Mouse (Mus musculus) heart, adult 9 months (tissue): ENCODE measurements around the gene Patj.
"Not testable (repeated sequence)": the region's sequence is repeated elsewhere in the genome, so short reads cannot be mapped to it uniquely, and the experiment has no call there.

ENCODE experiments used
- DNase-seq, 2 experiments: peaks; one replicate each; pipeline ENCODE4 v3.0.0; 2022; ENCODE audit warnings: low spot score in 2 of 2

Patj gene

GRCm38 (mm10) chr4:98395690-98396437 is at the start of gene Patj:
Patj (plus strand) TSS chr4:98395785.
- peak; percentile 21 to 36 for DNase-seq

DNA sequence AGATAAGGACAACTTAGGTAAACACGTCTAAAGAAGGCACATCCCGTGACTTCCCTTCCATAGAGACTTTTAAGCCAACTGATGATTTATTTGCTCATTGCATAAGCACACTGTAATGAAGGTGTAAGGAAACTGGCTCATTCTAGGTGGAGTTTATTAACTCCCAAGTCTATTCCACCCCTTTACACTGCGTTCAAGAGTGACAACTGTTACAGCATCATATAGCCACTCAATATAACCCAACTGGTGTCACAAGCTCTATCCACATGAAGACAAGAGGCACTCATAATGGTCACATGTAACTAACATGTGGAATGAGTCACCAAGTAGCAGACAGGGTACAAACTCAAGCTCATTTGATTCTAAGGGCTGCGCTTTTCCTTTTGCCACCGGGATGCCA is 47.0 kb upstream of the Patj start:
- DNase-seq = no peak

DNA sequence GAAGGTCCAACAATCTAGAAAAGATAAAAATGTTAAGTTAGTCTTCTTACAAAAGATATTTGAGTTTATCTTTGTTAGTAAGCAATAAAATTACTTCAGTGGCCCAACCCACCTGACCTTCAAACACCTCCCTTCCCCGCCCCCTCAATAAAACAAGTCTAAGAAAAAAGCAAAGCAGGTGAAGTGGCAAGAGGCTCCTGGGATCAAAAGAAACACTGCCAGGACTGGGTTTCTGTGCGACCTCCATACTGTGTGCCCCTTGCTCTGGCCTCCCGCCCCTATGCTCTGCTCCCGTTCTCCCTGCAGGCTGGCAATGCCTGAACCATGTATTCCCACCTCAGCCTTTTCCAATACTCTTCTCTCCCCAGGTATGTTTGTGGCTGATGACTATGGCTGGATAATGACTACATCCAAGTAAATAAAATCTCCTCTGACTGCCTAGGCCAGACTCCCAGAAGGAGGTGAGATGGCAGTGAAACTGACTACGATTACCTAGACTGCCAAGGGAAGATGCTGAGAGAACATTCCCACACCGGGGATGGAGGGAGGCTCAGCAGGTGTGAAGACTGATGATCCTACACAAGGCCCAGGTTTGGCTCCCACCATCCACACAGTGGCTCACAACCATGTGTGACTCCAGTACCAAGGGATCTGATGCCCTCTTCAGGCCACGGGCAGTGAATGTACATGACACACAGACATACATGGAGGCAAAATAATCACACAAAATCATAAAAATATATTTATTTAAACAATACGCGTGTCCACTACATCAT is 37.4 kb upstream of the Patj start:
- no peak for DNase-seq

DNA sequence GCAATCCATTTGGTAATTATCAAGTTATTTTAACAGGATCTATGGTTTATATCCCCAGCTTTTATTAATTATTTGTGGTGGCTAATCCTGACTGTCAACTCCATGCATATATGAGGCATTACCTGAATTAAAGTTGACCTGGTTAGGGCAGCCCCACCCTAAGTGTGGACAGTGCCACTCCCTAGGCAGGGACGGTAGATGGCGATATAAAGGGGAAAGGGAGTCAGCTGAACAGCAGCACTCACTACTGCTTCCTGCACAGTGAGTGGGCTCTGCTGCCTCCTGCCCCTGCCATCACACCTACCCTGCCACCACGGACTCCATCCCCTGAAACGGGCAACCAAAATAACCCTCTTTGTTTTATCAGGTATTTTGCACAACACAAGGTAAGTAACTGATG is 20.2 kb upstream of the Patj start:
- DNase-seq = no peak

- DNase-seq = no peak
These were observed 18.6 kb upstream of the Patj start for GRCm38 (mm10) chr4:98376943-98377342.

DNA sequence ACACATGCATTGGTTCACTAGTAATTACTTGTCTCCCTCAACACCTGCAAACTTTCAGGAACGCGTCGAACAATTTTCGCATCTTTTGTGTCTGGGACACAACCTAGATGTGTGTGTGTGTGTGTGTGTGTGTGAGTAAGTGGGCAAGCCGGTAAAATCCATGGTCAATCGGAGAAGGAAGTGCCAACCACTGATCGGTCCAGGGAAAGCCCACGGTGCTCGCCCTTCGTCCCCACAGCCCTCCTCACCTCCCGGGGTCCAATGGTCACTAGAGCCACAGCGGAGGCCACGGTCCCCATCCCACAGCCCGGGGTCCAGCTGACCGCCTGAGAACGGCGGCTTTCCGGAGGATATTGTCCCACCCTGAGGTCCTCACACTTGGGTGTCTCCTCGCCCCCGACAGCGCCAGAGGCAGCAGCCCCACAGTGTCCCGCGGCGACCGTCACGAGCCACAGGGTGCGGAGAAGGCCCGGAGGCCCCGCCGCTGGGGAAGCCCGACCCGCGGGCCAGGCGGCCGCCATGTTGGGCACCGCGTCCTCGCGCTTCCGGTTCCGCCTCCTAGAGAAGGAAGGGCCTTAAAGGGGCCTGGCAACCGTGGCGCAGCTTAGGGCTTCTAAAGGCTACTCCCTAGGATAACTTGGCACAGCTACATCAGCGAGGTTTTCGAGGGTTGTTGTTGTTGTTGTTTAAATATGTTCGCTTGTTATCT is 12.7 kb upstream of the Patj start, which contains the start of gene Tm2d1:
Tm2d1 (minus strand) TSS at position 591 of the 709 bp plus-strand sequence.
- peak; percentile 83 to 84 for DNase-seq

DNA sequence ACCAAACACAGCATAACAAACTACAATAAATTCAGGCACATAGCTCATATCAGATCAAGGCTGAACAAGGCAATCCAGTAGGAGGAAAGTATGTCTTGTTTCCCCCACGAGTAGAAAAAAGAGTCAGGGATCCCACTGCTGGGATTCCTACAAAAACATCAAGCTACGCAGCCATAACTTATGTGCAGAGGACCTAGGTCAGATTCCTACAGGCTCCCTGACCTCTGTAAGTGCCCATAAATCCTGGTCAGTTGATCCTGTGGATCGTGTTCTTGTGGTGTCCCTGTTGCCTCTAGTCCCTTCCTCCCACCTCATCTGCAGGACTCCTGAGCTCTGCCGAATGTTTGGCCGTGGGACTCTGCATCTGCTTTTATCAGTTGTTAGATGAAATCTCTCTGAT is 10.5 kb upstream of the Patj start:
- DNase-seq = no peak

- peak in 1 of 2 experiments; percentile 2 for DNase-seq
These were observed 267 bp upstream of the Patj start for GRCm38 (mm10) chr4:98395346-98395689.

DNA sequence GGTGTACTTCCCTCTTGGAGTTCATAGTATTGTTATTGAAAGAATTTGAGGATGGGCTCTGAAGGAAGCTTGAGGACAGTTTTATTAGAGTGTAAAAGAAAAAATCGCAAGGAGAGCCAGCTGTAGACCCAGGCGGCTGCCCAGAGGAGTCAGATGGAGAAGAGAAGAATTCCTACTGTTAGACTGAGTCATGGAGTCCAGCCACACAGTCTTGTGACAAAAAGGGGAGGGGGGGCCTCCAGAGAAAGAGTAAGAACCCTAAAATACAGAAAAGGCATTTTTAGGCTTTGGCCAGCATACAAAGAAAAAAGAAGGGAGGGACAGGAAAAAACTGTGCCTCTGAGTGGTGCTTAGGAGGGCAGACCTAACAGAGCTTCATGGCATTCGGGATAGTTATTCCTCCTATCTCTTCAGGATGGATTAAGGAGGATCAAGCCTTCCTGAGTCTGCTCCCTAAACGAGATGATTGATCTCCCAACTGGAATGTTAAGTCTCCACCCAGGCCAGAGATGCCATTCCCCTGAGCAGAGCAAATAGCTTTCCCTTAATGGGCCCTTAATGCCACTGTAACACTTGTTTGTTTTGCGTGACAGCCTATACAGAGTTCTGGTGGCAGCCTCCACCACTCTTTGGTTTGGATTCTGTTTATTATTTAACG is 5.5 kb downstream of the Patj start:
- DNase-seq = no peak

DNA sequence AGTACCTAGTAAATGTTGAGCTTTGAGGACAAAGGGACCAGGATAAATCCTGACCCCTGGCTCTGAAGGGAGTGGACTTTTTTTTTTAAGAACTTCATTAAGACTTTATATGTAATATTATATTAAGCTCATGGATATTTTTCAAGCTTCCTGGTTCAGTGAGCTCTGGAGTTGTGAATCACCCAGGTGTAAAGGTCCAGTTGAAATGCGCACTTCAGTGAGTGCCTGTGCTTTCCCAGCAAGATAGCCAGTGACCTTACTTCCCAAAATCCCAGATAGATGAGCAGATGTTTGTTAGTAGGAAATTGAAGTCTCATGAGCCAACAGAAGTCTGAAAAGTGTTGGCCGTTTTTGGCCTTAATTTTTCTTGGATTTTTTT is 6.0 kb downstream of the Patj start:
- DNase-seq = no peak

- DNase-seq = no peak
These were observed 7.9 kb downstream of the Patj start for GRCm38 (mm10) chr4:98403492-98403891.

DNA sequence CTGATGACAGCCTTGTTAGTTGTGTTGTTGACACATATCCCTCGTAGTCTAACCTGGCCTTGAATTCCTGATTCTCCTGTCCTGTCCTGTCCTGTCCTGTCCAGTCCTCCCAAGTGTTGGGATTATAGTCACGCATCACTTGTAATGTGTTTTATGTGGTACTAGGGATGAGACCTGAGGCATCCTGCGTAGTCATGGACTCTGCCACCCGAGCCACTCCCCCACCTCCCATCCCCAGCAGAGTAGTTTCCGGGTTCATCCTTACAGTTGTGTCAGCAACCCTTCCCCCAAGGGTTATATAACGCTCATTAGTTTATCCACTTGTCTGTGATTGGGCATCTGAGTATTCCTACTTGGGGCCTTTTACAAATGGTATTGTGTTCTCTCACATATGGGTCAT is 8.8 kb downstream of the Patj start:
- no peak for DNase-seq

DNA sequence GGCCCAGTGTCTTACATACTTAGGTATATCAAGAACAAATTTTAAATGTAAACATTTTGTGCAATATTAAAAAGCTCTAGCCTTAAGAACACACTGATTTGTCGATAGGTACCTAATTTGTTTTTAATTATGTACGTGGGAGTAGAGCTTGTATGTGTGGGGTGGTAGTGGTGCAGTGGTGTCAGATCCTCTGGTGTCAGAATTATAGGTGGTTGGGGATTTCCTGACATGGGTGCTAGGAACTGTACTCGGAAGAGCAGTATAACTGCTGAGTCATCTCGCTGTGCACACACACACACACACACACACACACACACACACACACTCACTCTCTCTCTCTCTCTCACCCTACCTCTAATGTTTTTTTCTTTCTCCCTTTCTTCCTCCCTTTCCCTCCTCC is 12.9 kb downstream of the Patj start:
- DNase-seq = no peak

DNA sequence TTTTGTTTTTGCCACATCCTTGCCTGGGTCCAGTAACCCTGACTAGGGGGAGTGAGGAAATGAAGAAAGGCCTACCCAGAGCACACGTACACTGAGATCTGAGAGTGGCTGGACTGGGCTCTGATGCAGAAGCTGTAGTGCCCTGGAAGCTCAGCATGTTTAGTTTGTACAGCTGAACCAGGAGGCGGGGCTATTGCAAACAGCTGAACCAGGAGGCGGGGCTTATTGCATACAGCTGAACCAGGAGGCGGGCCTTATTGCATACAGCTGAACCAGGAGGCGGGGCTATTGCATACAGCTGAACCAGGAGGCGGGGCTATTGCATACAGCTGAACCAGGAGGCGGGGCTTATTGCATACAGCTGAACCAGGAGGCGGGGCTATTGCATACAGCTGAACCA is 19.6 kb downstream of the Patj start:
- not testable (repeated sequence) for DNase-seq

GRCm38 (mm10) chr4:98428371-98428770 is 32.8 kb downstream of the Patj start:
- DNase-seq = peak; percentile 5 to 17

GRCm38 (mm10) chr4:98435641-98436457 is 40.3 kb downstream of the Patj start:
- peak in 1 of 2 experiments; percentile 8 for DNase-seq

DNA sequence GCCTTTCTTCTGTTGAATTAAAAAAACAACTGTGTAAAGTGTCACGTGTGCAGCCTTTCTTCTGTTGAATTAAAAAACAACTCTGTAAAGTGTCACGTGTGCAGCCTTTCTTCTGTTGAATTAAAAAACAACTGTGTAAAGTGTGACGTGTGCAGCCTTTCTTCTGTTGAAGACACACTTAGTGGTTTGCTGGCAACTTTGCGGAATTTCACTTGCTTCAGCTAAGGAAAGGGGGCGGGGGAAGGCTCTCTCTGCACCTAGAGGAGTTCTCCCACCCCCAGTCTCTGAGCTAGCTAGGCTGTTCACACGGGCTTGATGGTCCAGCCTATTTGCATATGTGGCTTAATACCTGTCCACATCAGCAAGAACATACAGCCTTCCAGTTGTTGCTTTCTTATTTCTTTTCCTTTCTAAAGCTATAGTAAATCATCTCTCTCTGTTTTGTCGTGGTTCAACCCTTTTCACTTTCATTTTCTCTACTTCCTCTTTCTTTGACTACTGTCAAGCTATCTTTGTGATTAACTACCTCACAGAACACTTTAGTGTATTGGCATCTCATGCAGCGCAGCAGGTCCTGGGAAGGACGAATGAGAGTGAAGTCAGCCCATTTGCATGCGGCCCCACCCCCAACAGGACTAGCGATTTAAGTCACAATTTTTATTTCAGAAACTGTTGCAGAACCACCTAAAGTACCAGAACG is 41.2 kb downstream of the Patj start:
- DNase-seq = peak; percentile 23 to 51

DNA sequence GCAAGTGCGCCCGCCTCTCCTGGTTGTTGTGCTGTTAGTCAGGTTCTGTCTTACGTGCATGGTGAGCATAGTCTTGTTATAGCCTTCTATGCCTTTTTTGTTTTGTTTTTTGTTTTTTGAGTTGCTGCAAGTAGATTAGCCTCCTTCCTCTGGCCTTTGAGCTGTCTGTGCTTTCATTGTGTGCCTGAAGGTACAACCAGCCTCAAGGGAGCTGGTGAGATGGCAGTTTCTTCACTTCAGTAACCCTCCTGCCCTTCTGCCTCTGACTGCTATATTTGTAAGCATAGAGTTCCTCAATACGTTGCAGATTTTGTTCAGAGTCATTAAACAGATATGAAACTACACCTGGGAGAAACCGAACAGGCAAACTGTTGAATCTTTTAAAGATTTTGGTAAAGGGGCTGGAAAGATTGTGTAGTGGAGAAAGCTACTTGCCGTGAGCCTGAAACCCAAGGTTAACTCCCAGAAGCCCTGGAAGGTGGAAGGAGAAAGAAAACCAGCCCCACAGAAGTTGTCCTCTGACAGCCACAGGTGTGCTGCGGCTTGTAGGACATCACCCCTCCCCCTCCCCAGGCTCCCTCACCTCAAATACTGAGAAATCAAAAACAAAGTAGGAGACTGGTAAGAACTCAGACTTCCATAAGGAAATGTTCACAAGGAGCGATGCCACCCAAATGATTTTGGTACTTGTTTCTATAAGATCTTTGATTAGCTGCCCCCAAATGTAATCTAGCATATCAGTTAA is 43.8 kb downstream of the Patj start:
- no peak for DNase-seq

- DNase-seq = no peak
These were observed 45.7 kb downstream of the Patj start for GRCm38 (mm10) chr4:98441248-98441647.
